Mouse (Mus musculus) brain, adult 2 months (tissue): ENCODE results near the gene B4galt2.

ENCODE experiments used
- DNase-seq: peaks from one replicate; pipeline ENCODE4 v3.0.0; 2011; ENCODE audit warnings: low read depth, low spot score

Gene B4galt2

DNA sequence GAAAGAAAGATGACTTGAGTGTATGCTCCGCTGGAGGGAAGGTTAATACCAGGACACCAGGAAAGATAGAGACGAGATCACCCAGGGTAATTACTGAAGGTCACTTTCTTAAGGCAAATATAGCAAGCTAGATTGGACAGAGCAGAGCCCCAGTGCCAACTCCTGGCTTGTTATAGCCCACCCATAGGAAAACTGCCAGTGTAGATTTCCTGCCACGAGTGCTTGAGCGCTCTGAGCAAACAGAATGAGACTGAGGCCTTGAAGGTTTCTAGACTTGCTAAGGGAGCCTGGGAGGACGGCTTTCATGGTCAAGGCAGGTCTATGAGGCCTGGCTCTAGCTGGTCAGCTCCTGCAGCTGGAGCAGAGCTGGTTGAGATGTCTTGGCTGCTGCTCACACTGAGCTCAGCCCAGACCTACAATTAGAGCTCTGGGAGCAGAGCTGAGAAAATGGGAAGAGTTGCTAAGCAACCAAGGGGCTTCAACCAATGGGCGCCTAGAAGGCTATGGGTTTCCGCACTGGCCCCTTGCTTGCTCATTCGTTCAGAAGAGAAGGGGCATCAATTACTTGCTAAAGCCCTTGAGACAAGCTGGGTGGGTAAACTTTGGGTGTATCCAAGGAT is 25.7 kb upstream of the B4galt2 start:
- peak; percentile 87 for DNase-seq

GRCm38 (mm10) chr4:117906196-117906595 is 22.9 kb upstream of the B4galt2 start:
- DNase-seq, result peak; percentile 83

- peak; percentile 55 for DNase-seq
Measured at GRCm38 (mm10) chr4:117904761-117905160, 21.5 kb upstream of the B4galt2 start.

- peak; percentile 82 for DNase-seq
Measured at GRCm38 (mm10) chr4:117904094-117904493, 20.8 kb upstream of the B4galt2 start.

DNA sequence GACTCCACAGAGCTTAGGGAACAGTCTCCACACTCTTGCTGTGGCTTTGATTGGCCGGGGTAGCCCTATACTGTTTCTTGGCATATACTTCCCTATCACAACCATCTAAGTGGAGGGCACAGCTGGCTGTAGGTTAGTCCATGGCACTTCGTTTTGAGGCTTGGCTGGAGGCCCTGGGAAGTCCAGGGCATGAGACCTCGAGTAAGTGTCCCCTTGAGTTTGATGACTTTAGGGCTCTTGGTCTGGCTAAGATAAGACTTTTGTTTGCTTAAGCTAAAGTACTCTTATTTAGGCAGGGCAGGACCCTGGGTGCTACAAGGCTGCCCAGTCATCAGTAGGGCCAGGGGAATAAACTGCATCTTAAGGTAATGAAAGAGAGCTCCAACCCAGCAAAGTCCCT is 14.8 kb upstream of the B4galt2 start:
- no peak for DNase-seq

DNA sequence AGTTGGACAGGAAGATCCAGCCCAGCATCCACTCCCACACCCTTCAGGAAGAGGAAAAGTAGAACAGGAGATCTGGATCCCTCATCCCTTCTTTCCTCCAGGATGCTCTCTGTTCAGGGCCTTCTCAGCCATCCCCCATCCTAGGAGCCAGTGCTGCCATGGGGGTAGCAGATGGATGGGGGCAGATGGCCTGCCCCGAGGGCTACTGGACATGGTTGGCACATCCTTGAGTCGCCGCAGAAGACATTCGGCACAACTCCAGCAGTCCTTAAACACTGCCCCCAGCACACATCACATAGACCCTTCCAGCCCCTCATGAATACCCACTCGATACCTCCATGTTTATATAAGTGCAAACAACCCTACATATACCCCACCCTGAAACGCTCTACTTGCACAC is 12.7 kb upstream of the B4galt2 start:
- DNase-seq, result peak; percentile 85

- DNase-seq, result no peak
Measured at GRCm38 (mm10) chr4:117895339-117895738, 12.1 kb upstream of the B4galt2 start.

DNA sequence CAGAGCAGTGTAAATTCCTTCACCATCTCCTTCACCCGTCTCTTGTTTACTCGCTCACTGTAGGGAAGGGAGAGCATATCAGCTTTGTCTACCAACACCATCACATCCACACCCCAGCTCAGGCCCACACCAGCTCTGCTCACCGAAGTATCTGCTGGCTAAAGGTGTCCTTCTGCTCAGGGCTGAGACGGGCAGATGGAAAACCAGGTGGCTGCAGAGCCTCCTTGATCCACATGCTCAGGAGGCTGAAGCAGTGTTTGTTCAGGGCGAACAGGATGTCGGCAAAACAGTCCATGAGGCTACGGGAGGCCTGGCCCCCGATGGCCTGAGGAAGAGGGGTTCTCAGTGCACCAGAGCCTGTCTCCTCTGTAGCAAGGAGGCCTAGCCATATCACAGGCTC is 11.3 kb upstream of the B4galt2 start:
- DNase-seq, result peak; percentile 61

DNA sequence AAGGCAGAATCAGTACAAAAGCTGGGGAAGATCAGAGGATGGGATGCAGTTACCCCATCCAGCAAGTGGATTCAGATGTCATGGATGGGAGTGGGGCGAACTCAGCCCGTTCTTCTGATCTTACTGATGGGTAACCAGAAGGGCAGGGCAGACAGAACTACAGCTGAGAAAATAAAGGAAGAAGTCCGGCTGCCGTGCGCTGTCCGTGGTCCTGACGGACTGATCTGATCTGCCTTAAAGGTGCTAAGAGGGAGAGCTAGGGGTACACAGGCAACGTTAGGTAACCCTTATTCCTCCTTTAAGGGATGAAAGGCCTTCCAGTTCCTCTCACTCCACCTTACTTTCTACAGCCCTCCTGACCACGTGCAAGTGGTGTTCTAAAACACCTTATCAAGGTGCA is 10.1 kb upstream of the B4galt2 start:
- DNase-seq, result no peak

DNA sequence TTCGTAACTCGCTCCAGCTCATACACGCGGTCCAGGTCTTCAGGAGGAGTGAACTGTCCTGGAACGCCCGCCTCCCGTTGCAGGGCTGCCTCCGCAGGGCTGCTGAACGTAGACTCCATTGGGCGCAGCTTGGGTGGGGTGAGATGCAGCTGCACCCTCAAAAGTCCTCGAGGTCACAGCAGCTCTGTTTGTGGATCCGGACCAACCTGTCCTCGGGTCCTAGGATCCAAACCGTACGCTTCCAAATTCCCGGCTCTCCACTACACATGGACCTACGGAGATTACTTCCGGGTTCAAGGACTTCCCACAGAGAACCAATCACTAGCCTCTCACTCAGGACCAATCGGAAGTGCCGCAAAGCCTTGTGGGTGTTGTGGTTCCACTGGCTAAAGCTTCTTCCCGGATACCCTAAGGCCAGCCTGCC is 8.5 kb upstream of the B4galt2 start, which contains the start of gene Dph2:
Dph2 (minus strand) TSS at position 295 of the 424 bp plus-strand sequence.
- peak; percentile 98 for DNase-seq

DNA sequence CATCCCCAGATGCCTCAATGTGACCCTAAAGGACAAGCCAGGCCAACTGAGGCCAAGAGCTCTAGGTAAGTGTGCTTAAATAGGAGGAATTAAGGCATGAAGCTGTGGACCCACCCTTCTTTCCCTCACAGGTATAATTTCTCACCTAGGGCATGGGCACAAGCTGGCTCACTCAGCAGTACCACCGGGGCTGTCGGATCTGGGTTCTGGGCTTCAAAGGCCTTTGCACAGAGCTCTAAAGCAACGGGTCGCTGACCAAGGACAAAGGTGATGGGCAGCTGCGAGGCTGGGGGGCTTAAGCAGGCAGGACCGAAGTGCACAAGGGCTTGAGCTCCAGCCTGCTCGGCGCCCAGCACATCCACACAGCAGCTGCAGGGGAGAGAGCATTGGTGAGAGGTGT is 7.5 kb upstream of the B4galt2 start:
- DNase-seq, result no peak

GRCm38 (mm10) chr4:117890031-117890430 is 6.7 kb upstream of the B4galt2 start:
- no peak for DNase-seq

- no peak for DNase-seq
Measured at GRCm38 (mm10) chr4:117889471-117889870, 6.2 kb upstream of the B4galt2 start.

DNA sequence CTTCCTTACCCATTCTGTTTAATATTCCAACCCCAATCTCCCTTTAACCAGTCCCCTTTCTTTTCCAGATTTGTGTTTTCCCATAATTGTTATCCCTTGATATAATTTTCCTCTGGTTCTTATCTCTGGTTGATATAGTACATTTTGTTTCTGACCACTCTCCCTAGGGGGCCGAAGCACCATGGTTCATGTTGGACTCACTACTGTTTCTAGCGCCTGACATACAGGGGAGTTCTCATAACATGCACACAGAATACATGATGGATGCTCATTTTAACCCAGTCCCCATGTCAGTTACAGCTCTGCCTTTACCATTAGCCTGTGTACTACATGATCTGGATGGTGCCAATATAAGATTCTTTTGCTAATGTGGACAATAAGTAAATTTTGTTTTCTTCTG is 4.6 kb upstream of the B4galt2 start:
- no peak for DNase-seq

GRCm38 (mm10) chr4:117887133-117887532 is 3.8 kb upstream of the B4galt2 start, which contains the start of gene Atp6v0b:
Atp6v0b (minus strand) TSS chr4:117887333.
- peak; percentile 97 for DNase-seq

DNA sequence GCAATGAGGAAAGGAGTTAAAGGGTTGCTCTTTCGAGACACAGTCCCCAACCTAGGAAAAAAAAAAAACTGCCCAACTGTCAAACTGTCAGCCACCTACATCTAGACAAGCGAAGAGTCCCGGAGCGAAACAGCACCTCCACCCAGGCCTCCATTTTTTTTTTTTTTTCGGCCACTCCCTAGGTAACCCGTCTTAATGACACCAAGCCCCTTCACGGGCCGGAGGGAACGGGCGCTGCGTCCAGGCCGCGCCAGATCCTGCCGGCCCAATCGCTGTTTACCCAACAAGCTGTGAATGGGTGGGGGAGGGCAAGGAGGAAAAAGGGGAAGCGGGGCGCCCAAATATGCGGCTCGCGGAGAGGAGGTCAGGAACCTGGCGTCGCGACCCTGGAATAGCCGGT is 3.4 kb upstream of the B4galt2 start:
- DNase-seq, result no peak

DNA sequence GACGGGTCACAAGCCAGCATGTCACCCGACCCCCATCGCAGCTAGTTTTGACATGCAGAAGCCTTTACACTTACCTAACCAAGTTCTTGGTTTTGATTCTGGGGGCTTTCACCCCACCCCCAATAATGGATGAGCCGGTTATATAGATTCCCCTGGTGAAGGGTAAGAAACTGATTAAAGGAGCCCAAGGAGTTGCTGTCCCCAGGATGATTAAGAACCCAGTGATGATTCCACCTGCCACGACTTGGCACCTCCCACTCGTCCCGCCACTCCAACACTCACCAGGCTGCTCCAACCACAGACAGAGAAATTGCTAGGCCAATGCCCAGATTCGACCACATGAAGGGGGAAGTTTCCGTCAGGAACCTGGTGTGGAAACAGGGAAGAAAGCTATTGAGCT is 2.7 kb upstream of the B4galt2 start:
- DNase-seq, result no peak

- DNase-seq, result no peak
Measured at GRCm38 (mm10) chr4:117885093-117885492, 1.8 kb upstream of the B4galt2 start.

GRCm38 (mm10) chr4:117884146-117884545 is 859 bp upstream of the B4galt2 start:
- no peak for DNase-seq

GRCm38 (mm10) chr4:117878703-117879102 is 4.6 kb downstream of the B4galt2 start:
- DNase-seq, result peak; percentile 51

DNA sequence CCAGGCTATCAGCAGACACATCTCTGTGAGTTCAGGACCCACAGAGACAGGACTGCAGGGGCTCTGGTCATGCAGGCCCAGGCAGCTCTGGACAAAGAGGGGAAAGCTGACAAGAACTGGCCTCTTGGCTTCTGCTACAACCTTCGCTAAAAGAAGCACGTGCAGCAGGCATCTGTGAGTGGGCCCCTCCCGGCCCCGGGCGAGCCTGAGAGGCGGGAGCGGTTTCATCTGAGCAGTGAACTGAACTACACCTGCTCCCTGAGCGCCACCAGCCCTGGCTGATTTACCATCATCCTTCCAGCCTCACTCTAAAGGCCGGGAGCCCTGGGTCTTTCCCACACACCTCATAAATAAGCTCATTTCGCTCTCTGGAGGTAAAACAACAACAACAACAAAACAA is 5.0 kb downstream of the B4galt2 start:
- DNase-seq, result no peak

- DNase-seq, result no peak
Measured at GRCm38 (mm10) chr4:117873615-117874014, 9.7 kb downstream of the B4galt2 start.

DNA sequence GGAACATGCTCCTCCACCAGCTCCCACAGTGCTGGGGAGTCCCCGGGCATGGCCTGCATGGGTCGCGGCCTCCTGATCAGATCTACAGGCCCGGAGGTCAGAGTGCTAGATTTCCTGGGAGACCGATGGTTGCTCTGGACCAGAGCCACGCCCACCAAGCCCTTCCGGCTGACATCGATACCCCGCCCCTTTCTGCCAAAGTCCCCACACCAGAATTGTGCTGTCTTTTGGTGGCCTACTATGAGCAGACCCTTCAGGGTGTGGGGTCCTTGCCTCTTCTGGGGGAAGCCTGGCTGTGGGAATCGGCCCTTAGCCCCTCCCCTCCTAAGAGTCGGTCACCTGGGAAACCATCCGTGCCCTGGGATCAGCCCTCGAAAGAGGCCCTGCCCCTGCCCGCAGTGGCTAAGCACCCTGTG is 10.8 kb downstream of the B4galt2 start, which contains the start of gene Ccdc24:
Ccdc24 (minus strand) TSS at position 87 of the 416 bp plus-strand sequence.
- no peak for DNase-seq

GRCm38 (mm10) chr4:117871787-117872186 is 11.5 kb downstream of the B4galt2 start:
- DNase-seq, result no peak
